Mouse (Mus musculus) thymus, postnatal 14 days (tissue): Measurements from ENCODE around the gene Lgi2.

ENCODE experiments used
- DNase-seq: peaks from one replicate; pipeline ENCODE4 v3.0.0; 2021

Lgi2 gene

DNA sequence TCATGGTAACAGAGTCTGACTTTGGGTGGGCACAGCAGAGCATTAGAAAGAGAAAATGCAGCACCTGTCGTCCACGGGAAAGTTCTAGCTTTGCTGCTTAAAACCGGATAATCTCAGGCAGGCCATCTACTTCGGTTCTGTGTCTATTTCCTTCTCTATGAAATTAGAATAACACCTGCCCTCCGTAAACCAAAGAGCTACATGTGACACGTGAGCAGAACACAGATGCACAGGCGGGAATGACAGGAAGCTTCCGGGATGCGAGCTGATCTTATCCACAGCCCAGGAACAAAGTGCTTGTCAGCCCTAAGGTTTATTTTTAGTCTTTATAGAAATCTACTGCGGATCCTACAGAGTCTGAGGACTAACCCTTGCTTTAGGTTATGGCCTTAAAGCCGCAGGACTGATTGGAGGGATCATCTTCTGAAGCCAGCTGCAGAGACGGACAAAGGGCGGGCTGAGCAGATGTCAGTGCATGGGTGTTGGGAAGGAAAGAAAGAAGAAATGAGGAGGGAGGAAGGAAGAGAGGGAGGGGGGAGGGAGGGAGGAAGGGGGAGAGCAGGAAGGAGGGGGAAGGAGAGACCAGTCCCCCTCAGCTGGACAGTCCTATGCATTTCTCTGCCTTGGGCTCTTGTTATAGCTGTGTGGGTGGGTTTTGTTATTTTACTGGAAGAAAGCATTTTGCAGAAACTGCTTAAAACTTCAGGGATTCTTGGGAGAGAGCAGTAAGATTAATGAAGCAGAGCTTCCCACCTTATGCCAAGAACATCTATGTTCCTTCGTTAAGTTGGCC, 31.3 kb downstream of the Lgi2 start:
- DNase-seq: no peak

- DNase-seq: no peak
Measured at GRCm38 (mm10) chr5:52533705-52534104, 32.6 kb downstream of the Lgi2 start.

DNA sequence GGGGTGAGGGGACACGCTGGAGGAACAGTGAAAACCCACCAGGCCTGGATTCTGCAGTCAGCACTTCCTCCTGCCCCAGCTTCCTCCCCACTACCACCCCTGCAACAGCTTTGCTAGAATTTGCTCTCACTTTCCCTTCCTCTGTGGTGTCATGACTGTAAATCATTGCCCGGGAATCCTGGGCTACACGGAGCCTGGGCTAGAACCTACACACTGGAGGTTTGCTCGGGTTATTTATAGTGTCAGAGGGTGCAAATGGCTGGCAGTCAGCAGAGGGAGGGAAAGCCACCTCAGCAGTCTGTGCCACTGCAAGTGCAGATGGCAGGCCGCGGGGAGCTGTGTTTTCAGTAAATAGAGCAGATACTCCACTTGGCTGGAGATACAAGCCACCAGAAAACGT, 37.7 kb downstream of the Lgi2 start:
- DNase-seq: no peak

GRCm38 (mm10) chr5:52526324-52526986, 39.8 kb downstream of the Lgi2 start:
- DNase-seq: no peak

DNA sequence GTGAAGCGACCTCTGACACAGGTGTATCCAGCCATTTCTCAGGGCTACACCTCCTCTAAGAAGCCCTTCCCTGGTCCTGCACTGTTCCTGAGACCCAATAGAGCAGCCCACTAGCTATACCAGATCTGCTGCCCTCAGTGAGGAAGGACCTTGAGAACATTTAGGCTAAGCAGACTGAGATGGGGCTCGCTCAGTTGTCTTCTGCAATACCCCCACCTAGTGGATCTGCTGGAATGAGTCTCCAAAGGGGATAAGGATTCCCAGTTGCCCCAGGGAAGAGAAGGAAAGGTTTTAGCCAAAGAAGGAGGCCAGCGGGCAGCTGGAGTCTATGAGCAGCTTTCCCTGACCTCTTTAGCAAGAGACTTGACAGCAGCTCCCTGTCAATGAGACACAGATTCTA, 42.1 kb downstream of the Lgi2 start:
- DNase-seq: no peak

- DNase-seq: no peak
Measured at GRCm38 (mm10) chr5:52519921-52520320, 46.3 kb downstream of the Lgi2 start.

GRCm38 (mm10) chr5:52516072-52516476, 50.2 kb downstream of the Lgi2 start:
- no peak for DNase-seq

- DNase-seq: peak; percentile 65
Measured at GRCm38 (mm10) chr5:52515246-52516021, 50.8 kb downstream of the Lgi2 start.

DNA sequence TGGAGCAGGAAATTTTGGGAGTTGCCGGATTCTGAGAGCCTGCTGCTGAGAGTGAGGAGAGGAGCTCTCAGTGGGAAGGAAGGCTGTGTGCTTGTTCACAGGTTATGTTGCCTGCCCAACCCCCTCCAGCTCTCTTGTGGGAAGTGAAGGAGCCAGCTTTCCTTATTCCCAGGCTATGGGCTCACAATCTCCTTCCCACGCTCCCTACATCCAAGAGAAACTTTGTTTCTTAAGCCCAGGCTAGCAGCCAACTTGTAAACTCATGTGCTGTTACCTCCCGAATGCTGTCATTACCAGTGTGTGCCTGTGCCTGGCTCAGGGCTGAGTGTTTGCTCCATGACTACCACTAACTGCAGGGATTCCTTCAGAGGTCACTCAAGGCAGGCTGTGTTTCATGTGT, 55.2 kb downstream of the Lgi2 start:
- DNase-seq: no peak

DNA sequence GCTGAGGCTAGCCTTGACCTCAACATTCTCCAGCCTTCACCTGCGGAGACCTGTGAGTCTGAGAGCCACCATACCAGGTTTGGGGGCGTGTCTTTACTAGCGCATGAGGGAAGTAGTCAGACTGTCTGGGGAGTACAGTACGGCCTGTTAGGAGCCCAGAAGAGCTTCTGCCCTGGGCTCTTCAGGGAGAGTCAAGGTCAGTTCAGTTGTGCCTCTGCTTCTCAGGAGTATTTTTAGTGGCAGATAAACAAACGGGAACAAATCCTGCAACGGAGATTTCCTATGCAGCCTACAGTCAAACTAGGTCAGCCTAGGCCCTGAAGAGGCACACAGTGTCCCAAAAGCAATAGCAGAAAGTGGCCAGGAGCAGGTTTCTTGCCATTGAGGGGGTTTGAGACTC, 56.8 kb downstream of the Lgi2 start:
- no peak for DNase-seq

- DNase-seq: no peak
Measured at GRCm38 (mm10) chr5:52504666-52505065, 61.6 kb downstream of the Lgi2 start.

DNA sequence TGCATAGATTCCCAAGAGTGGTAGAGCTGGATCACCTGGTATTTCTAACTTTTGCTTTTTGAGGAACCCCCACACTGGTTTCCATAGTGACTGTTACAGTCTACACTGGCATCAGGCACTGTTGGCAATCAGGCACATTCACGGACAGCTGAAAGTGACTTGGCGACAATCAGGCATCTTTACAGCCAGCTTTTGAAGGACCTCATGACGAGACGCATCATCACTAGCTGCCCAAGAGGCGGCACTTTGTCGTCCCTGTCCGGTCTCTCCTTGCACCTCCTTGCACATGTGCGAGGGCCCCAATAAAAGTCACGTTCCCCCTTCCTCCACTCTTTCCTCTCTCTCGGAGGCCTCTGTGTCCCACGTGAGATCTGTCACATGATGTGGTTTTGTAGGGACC, 62.1 kb downstream of the Lgi2 start:
- DNase-seq: no peak

GRCm38 (mm10) chr5:52495671-52496070, 70.6 kb downstream of the Lgi2 start:
- DNase-seq: no peak

DNA sequence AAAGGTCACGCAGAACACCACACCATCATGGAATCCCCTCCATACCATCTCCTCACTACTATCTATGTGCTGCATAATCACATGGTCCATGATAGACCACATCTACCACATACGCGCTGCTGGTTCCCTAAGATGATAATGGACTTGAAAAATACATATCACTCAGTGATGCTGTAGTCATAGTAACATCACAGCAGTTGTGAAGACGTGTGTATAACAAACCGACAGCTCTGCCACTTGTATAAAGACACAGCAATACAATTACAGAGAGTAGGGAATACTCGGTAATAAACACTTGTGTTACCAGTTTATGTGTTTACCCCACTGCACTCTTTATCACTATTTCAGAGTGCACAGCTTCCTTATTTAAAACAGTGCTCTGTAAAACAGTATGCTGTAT, 74.8 kb downstream of the Lgi2 start:
- no peak for DNase-seq

DNA sequence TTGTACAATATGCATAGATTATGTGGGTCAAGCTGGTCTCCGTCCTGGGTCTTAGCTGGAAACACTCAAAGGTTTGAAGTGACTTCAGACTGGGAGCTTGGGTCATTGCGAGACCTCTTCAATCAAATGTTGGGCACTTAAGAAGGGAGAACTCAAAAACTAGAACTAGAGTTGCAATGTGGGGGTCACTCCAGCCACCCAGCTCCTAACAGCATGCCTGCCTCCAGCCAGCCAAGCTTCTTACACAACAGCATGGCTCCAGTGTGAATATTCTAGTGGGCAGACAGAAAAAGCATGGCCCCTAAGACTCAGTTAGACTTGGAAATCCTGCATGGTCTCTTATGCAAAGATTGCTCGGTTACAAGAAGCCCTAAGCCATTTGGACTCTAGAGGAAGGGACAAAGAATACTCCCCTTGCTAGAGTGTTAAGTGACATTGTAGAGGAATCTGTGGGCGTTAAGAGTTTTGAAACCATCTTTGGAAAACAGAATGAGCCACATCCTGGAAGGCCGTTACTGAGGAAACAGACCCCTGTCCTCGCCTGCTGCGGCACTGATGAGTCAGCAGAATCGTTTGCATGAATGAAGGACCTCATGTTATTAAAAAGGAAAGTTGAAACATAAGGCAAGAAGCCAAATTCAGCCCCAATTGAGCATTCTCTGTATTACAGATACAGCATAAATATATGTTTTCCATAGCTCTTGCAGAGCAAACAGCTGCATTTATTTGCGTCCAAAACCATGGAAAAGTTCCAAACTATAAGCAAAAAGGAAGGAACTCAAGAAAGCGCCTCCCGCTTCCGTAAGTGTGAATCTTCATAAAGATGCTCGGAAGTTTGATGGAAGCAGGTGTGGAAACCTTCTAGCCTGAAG, 78.5 kb downstream of the Lgi2 start:
- no peak for DNase-seq
